Comparison of ENCODE assay signal across 8 mouse cellular contexts in the genomic region with DNA sequence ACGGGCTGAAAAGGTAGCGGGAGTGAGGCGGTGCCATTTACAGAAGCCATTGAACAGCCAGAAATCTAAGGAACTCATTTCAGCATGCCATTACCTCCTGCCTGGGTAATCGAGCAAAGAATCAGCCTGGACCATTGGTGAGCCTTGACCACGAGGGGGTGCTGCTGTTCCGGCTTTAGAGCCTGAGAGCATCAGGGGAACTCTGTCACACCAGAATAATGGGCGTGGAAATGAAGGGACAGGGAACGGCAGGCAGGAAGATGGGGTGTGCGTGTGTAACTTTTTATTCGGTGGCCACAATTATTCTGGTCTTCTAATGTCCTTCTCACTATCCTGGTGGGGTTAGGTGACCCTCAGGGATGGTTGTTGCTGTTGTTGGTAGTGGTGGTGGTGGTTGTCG. TPM values are rescaled to one million over a fixed set of nuclear protein-coding genes. Genes with fewer than 3 reads are reported as not detected.
DNase-seq lines count a peak whose midpoint lies in the region; ATAC-seq lines count a peak whose summit lies in the region.

No protein-coding gene starts in this region.

- peak; percentile 91 for DNase-seq in ZHBTc4 (ENCODE audit: low read depth, low spot score)
- peak; percentile 82 for DNase-seq in gastrocnemius, postnatal 14 days
- DNase-seq in left cerebral cortex, adult 9 months (ENCODE audit: low spot score in 2 of 2): peak; percentile 50 to 93
- peak; percentile 99 for DNase-seq in midbrain, embryonic 11.5 days (ENCODE audit: low spot score, missing footprints)
- DNase-seq in skeletal muscle tissue, adult 2 months (ENCODE audit: low read depth, low spot score): peak; percentile 58

- peak overlapping the region; percentile 17; the same call in 1 of the 2 replicates for H3K4me2 ChIP-seq in midbrain, embryonic 11.5 days

- intact Hi-C loops in gastrocnemius, postnatal 14 days (cut with DNase I; ENCODE audit: low total_unique reads): loop anchor here (2.0 to 5.0 kb wide), 4 partner anchors 139 to 649 kb away; no protein-coding TSS in a partner anchor

- peaks cover 14% of the 10 kb centered on the region for H3K4me1 ChIP-seq in midbrain, embryonic 11.5 days (ENCODE audit: control insufficient read depth, insufficient read depth, low read length)

- H3K36me3 ChIP-seq in midbrain, embryonic 11.5 days (ENCODE audit: control insufficient read depth, insufficient read depth, low read length): no peaks in the 10 kb centered on the region

- peak; percentile 97 for ATAC-seq in common myeloid progenitor, adult 5-6 weeks (replicated peaks; ENCODE audit: low read depth, poor library complexity, severe bottlenecking)
- ATAC-seq in inflammation-experienced regulatory T-cells, adult 6 months: peak; percentile 65
- peak; percentile 73 for ATAC-seq in midbrain, embryonic 11.5 days (ENCODE audit: low FRiP score)
- no peak for ATAC-seq in erythroblast, adult 5-6 weeks (replicated peaks; ENCODE audit: low FRiP score, poor library complexity, severe bottlenecking)

- 8% methylated on average over 11 of the region's 11 CpGs for WGBS in midbrain, embryonic 11.5 days

- H3K27ac ChIP-seq in midbrain, embryonic 11.5 days (ENCODE audit: low read depth, low read length): no peak overlapping the region

- H3K4me3 ChIP-seq in midbrain, embryonic 11.5 days (ENCODE audit: low read depth, low read length): peak overlapping the region; percentile 22; the same call in 1 of the 2 replicates

- no peaks in the 10 kb centered on the region for H3K9me3 ChIP-seq in midbrain, embryonic 11.5 days (ENCODE audit: control insufficient read depth, low read length)

- no peaks in the 10 kb centered on the region; the same call in 1 of the 2 replicates for H3K27me3 ChIP-seq in midbrain, embryonic 11.5 days (ENCODE audit: control insufficient read depth, insufficient read depth, low read length)

- no peak overlapping the region for H3K9ac ChIP-seq in midbrain, embryonic 11.5 days (ENCODE audit: low read length)

RNA-seq across cellular contexts. Expression of gene Gja8, which starts 12.9 kb away (rescaled TPM):
- total RNA-seq in common myeloid progenitor, adult 5-6 weeks (2017): not detected in 2 replicates
- not detected for total RNA-seq in gastrocnemius, postnatal 14 days (2021)
- not detected for polyA plus RNA-seq in inflammation-experienced regulatory T-cells, adult 6 months (2017; shearing (Covaris generic))
- polyA plus RNA-seq in midbrain, embryonic 11.5 days (2014; fragmentation: Nextera tagmentation; extraction: Ambion mirVana): not detected in 2 replicates
- not detected in 2 replicates for total RNA-seq in erythroblast, adult 5-6 weeks (2015; ENCODE audit: low replicate concordance)
- not detected in 2 replicates for total RNA-seq in erythroblast, adult 5-6 weeks (2017; ENCODE audit: low replicate concordance)

RNA-seq across cellular contexts. Expression of gene Gpr89, which starts 33.6 kb away (rescaled TPM):
- 29.1 and 40.7 TPM in 2 replicates for total RNA-seq in common myeloid progenitor, adult 5-6 weeks (2017)
- 10 to 100 TPM; 14.8 to 17.6 TPM for total RNA-seq in gastrocnemius, postnatal 14 days (2021)
- polyA plus RNA-seq in inflammation-experienced regulatory T-cells, adult 6 months (2017; shearing (Covaris generic)): 10 to 100 TPM; 37.3 to 41.5 (median 39.4) TPM
- polyA plus RNA-seq in midbrain, embryonic 11.5 days (2014; fragmentation: Nextera tagmentation; extraction: Ambion mirVana): 40.3 TPM in 2 replicates
- total RNA-seq in erythroblast, adult 5-6 weeks (2015; ENCODE audit: low replicate concordance): 2.5 and 4.6 TPM in 2 replicates
- total RNA-seq in erythroblast, adult 5-6 weeks (2017; ENCODE audit: low replicate concordance): 4.7 and 6.0 TPM in 2 replicates

RNA-seq across cellular contexts. Expression of gene Gja5, which starts 34.2 kb away (rescaled TPM):
- 0.05 TPM in 1 of 2 replicates, not detected in the other for total RNA-seq in common myeloid progenitor, adult 5-6 weeks (2017)
- total RNA-seq in gastrocnemius, postnatal 14 days (2021): 1 to 10 TPM; 3.1 to 3.9 TPM
- under 1 TPM in 1 of 3 experiments, not detected in 2; 0.20 TPM for polyA plus RNA-seq in inflammation-experienced regulatory T-cells, adult 6 months (2017; shearing (Covaris generic))
- 3.1 and 3.8 TPM in 2 replicates for polyA plus RNA-seq in midbrain, embryonic 11.5 days (2014; fragmentation: Nextera tagmentation; extraction: Ambion mirVana)
- total RNA-seq in erythroblast, adult 5-6 weeks (2015; ENCODE audit: low replicate concordance): 1.3 TPM in 1 of 2 replicates, not detected in the other
- not detected in 2 replicates for total RNA-seq in erythroblast, adult 5-6 weeks (2017; ENCODE audit: low replicate concordance)
